In genomic region chr12:70452726-70453645, GRCm38 (mm10) we compare ENCODE assay signal across 8 mouse cellular contexts. TPM values are rescaled to one million over a fixed set of nuclear protein-coding genes. Genes with fewer than 3 reads are reported as not detected.
DNase-seq lines count a peak whose midpoint lies in the region; ATAC-seq and TF ChIP-seq lines count a peak whose summit lies in the region.

Tmx1 (plus strand) TSS chr12:70453095.

- H3K27ac ChIP-seq in forebrain, embryonic 10.5 days, result peak within 1 kb of the TSS; percentile 94
- peak within 1 kb of the TSS; percentile 79 for H3K27ac ChIP-seq in heart, embryonic 15.5 days
- peak within 1 kb of the TSS; percentile 99 for H3K27ac ChIP-seq in liver, embryonic 14.5 days
- peak within 1 kb of the TSS; percentile 57; the same call in 1 of the 2 replicates for H3K27ac ChIP-seq in neural tube, embryonic 11.5 days (ENCODE audit: low read depth, low read length)
- peak within 1 kb of the TSS; percentile 79 for H3K27ac ChIP-seq in stomach, postnatal 0 days (replicated peaks)

- H3K27me3 ChIP-seq in forebrain, embryonic 10.5 days (ENCODE audit: poor library complexity, severe bottlenecking), result no peaks in the 10 kb centered on the region
- no peaks in the 10 kb centered on the region for H3K27me3 ChIP-seq in heart, embryonic 15.5 days
- no peaks in the 10 kb centered on the region for H3K27me3 ChIP-seq in liver, embryonic 14.5 days (ENCODE audit: control insufficient read depth, insufficient read depth, low read length)
- no peaks in the 10 kb centered on the region for H3K27me3 ChIP-seq in neural tube, embryonic 11.5 days (ENCODE audit: control insufficient read depth, insufficient read depth, low read length)
- H3K27me3 ChIP-seq in stomach, postnatal 0 days (ENCODE audit: control insufficient read depth, insufficient read depth, low read length), result no peaks in the 10 kb centered on the region

- peak within 1 kb of the TSS; percentile 77 for H3K4me3 ChIP-seq in forebrain, embryonic 10.5 days
- H3K4me3 ChIP-seq in heart, embryonic 15.5 days, result peak within 1 kb of the TSS; percentile 92
- H3K4me3 ChIP-seq in liver, embryonic 14.5 days (ENCODE audit: insufficient read depth in 1 of 2, low read depth in 2 of 2, low read length in 2 of 2), result peak within 1 kb of the TSS; percentile 82 to 94
- H3K4me3 ChIP-seq in neural tube, embryonic 11.5 days (ENCODE audit: low read depth, low read length), result peak within 1 kb of the TSS; percentile 75
- peak within 1 kb of the TSS; percentile 79 for H3K4me3 ChIP-seq in stomach, postnatal 0 days (ENCODE audit: low read depth, low read length)

- peak; percentile 30; the same call in 1 of the 2 replicates for TF ChIP-seq CTCF in liver, embryonic 14.5 days (IDR thresholded peaks at IDR 0.05; ENCODE audit: low read depth)
- TF ChIP-seq CTCF in stomach, postnatal 0 days (IDR thresholded peaks at IDR 0.05; ENCODE audit: low read depth), result peak; percentile 23; the same call in 1 of the 2 replicates

- DNase-seq in CD8-positive naive resting alpha-beta T cell, adult 2 months (ENCODE audit: low read depth in 2 of 2, low spot score in 2 of 2), result peak; percentile 89 to 91
- DNase-seq in c-Kit-positive CD71-negative TER-119-negative erythroid progenitor cells, embryonic 14.5 days (ENCODE audit: low read depth), result peak; percentile 89
- peak; percentile 96 for DNase-seq in forebrain, embryonic 10.5 days (ENCODE audit: extremely low spot score, low spot score)
- DNase-seq in kidney, postnatal 25 days, result peak; percentile 97 to 98
- DNase-seq in liver, embryonic 14.5 days (ENCODE audit: low read depth in 3 of 3, low spot score in 3 of 3), result peak; percentile 87 to 92 (median 90)
- peak; percentile 98 for DNase-seq in neural tube, embryonic 11.5 days (ENCODE audit: low spot score)
- peak; percentile 97 for DNase-seq in stomach, postnatal 0 days (ENCODE audit: low spot score)

- H3K36me3 ChIP-seq in forebrain, embryonic 10.5 days (replicated peaks), result peaks cover 18% of the 10 kb centered on the region
- H3K36me3 ChIP-seq in heart, embryonic 15.5 days, result peaks cover 2% of the 10 kb centered on the region
- peaks cover 20% of the 10 kb centered on the region for H3K36me3 ChIP-seq in liver, embryonic 14.5 days (replicated peaks; ENCODE audit: control insufficient read depth, insufficient read depth, low read depth)
- H3K36me3 ChIP-seq in neural tube, embryonic 11.5 days (ENCODE audit: control insufficient read depth, insufficient read depth, low read length), result 0 out of 2 replicates have a peak, but pooled peaks cover 5% of the 10 kb centered on the region
- H3K36me3 ChIP-seq in stomach, postnatal 0 days (ENCODE audit: control insufficient read depth, insufficient read depth, low read length), result no peaks in the 10 kb centered on the region

- peak within 1 kb of the TSS; percentile 73 for H3K4me2 ChIP-seq in heart, embryonic 15.5 days
- H3K4me2 ChIP-seq in liver, embryonic 14.5 days (ENCODE audit: low read depth), result peak within 1 kb of the TSS; percentile 99
- H3K4me2 ChIP-seq in neural tube, embryonic 11.5 days (ENCODE audit: low read depth), result peak within 1 kb of the TSS; percentile 60
- peak within 1 kb of the TSS; percentile 75 for H3K4me2 ChIP-seq in stomach, postnatal 0 days (replicated peaks; ENCODE audit: low read depth)

- H3K9ac ChIP-seq in heart, embryonic 15.5 days, result peak within 1 kb of the TSS; percentile 84
- H3K9ac ChIP-seq in liver, embryonic 14.5 days (replicated peaks), result peak within 1 kb of the TSS; percentile 92
- peak within 1 kb of the TSS; percentile 77 for H3K9ac ChIP-seq in neural tube, embryonic 11.5 days (ENCODE audit: low read length)
- peak within 1 kb of the TSS; percentile 82 for H3K9ac ChIP-seq in stomach, postnatal 0 days (ENCODE audit: low read length)

- TF ChIP-seq EP300 in liver, embryonic 14.5 days (IDR thresholded peaks at IDR 0.05; ENCODE audit: low read depth), result no peak
- TF ChIP-seq EP300 in stomach, postnatal 0 days (optimal IDR thresholded peaks at IDR 0.05), result no peak

- H3K9me3 ChIP-seq in forebrain, embryonic 10.5 days, result no peaks in the 10 kb centered on the region
- H3K9me3 ChIP-seq in heart, embryonic 15.5 days (replicated peaks), result no peaks in the 10 kb centered on the region
- H3K9me3 ChIP-seq in liver, embryonic 14.5 days (ENCODE audit: control insufficient read depth, low read length), result no peaks in the 10 kb centered on the region
- no peaks in the 10 kb centered on the region for H3K9me3 ChIP-seq in neural tube, embryonic 11.5 days (ENCODE audit: control insufficient read depth, low read length)
- no peaks in the 10 kb centered on the region for H3K9me3 ChIP-seq in stomach, postnatal 0 days (ENCODE audit: control insufficient read depth, low read length)

- peaks cover 29% of the 10 kb centered on the region for H3K4me1 ChIP-seq in forebrain, embryonic 10.5 days
- H3K4me1 ChIP-seq in heart, embryonic 15.5 days (replicated peaks), result peaks cover 19% of the 10 kb centered on the region
- H3K4me1 ChIP-seq in liver, embryonic 14.5 days (replicated peaks; ENCODE audit: control insufficient read depth in 2 of 2, insufficient read depth in 2 of 2, low read length in 1 of 2), result peaks cover 36 to 39% of the 10 kb centered on the region in 2 experiments
- H3K4me1 ChIP-seq in neural tube, embryonic 11.5 days (ENCODE audit: control insufficient read depth, insufficient read depth, low read length), result peaks cover 9% of the 10 kb centered on the region
- no peaks in the 10 kb centered on the region for H3K4me1 ChIP-seq in stomach, postnatal 0 days (replicated peaks; ENCODE audit: control insufficient read depth, insufficient read depth)

- WGBS in forebrain, embryonic 10.5 days, result 1% methylated on average over 58 of the region's 58 CpGs
- under 1% methylated on average over 58 of the region's 58 CpGs for WGBS in heart, embryonic 15.5 days
- WGBS in liver, embryonic 14.5 days (ENCODE audit: insufficient replicate concordance), result under 1% methylated on average over 58 of the region's 58 CpGs
- under 1% methylated on average over 58 of the region's 58 CpGs for WGBS in neural tube, embryonic 11.5 days
- under 1% methylated on average over 58 of the region's 58 CpGs for WGBS in stomach, postnatal 0 days

- ATAC-seq in heart, embryonic 15.5 days (replicated peaks; ENCODE audit: insufficient number of reproducible peaks, insufficient read depth, low FRiP score, low read depth), result peak; percentile 97
- peak; percentile 88 for ATAC-seq in liver, embryonic 14.5 days (ENCODE audit: insufficient read depth)
- ATAC-seq in neural tube, embryonic 11.5 days (ENCODE audit: insufficient read depth, low FRiP score, low TSS enrichment), result peak; percentile 94
- peak; percentile 98 for ATAC-seq in stomach, postnatal 0 days (ENCODE audit: low FRiP score, low TSS enrichment)

RNA-seq across cellular contexts. Expression of gene Tmx1, which starts in this region (rescaled TPM):
- polyA plus RNA-seq in forebrain, embryonic 10.5 days (2016; fragmentation: Nextera tagmentation; extraction: Ambion mirVana), result 127 and 139 TPM in 2 replicates
- polyA plus RNA-seq in heart, embryonic 15.5 days (2015; fragmentation: Nextera tagmentation; extraction: Ambion mirVana), result 71.4 and 74.4 TPM in 2 replicates
- polyA plus RNA-seq in liver, embryonic 14.5 days (2012; rRNA removed), result 19.7 and 32.9 TPM in 2 replicates
- 86.2 and 87.8 TPM in 2 replicates for polyA plus RNA-seq in liver, embryonic 14.5 days (2014; fragmentation: Nextera tagmentation; extraction: Ambion mirVana)
- polyA plus RNA-seq in neural tube, embryonic 11.5 days (2014; fragmentation: Nextera tagmentation; extraction: Ambion mirVana), result 120 and 127 TPM in 2 replicates
- 63.6 and 67.0 TPM in 2 replicates for polyA plus RNA-seq in stomach, postnatal 0 days (2015; fragmentation: Nextera tagmentation; extraction: Ambion mirVana)

Comparison
In these comparisons a context has a peak if more than half of its experiments do, and no peak if none do; other contexts are left out.
1. Peak in every context shown above with its lines: DNase-seq, ATAC-seq, H3K4me3 ChIP-seq and H3K27ac ChIP-seq.